Mouse (Mus musculus) heart, embryonic 11.5 days (tissue): Measurements from ENCODE around the gene P2rx6. TPM values are rescaled to one million over a fixed set of nuclear protein-coding genes. Genes with fewer than 3 reads are reported as not detected.

Experiments
- ATAC-seq: fragments of 200-750 bp; cut with Nextera tagmentation; replicated peaks from 2 replicates; pipeline ENCODE4 v1.8.0; 2017; ENCODE audit warnings: moderate library complexity; ENCODE audit not compliant: insufficient number of reproducible peaks, low FRiP score, low TSS enrichment
- H3K27ac ChIP-seq: fragments of 300-500 bp; sonication (generic); 2 replicates; pipeline ENCODE4 v1.5.1; 2014; ENCODE audit warnings: mild to moderate bottlenecking, low read depth, low read length
- H3K27me3 ChIP-seq: fragments of 300-500 bp; sonication (generic); 2 replicates; pipeline ENCODE4 v1.6.1; 2014; ENCODE audit warnings: mild to moderate bottlenecking, low read length, mixed read lengths; ENCODE audit not compliant: control insufficient read depth, insufficient read depth
- H3K36me3 ChIP-seq: fragments of 300-500 bp; sonication (generic); 2 replicates; pipeline ENCODE4 v1.6.1; 2014; ENCODE audit warnings: mild to moderate bottlenecking, low read length, moderate library complexity, mixed read lengths; ENCODE audit not compliant: control insufficient read depth, insufficient read depth
- H3K4me1 ChIP-seq: fragments of 300-500 bp; sonication (generic); 2 replicates; pipeline ENCODE4 v1.6.1; 2014; ENCODE audit warnings: low read length; ENCODE audit not compliant: control insufficient read depth, insufficient read depth
- H3K4me2 ChIP-seq: fragments of 300-500 bp; sonication (generic); 2 replicates; pipeline ENCODE4 v1.6.1; 2014; ENCODE audit warnings: mild to moderate bottlenecking, moderate library complexity
- H3K4me3 ChIP-seq: fragments of 300-500 bp; sonication (generic); 2 replicates; pipeline ENCODE4 v1.5.1; 2014; ENCODE audit warnings: low read depth, low read length
- H3K9ac ChIP-seq: fragments of 300-500 bp; sonication (generic); 2 replicates; pipeline ENCODE4 v1.6.1; 2014; ENCODE audit warnings: mild to moderate bottlenecking, low read depth, low read length, moderate library complexity
- H3K9me3 ChIP-seq: fragments of 300-500 bp; sonication (generic); replicated peaks from 2 replicates; pipeline ENCODE4 v1.6.1; 2016; ENCODE audit warnings: low read length; ENCODE audit not compliant: control insufficient read depth
- WGBS: fragments of 180-500 bp; shearing (Covaris S2); extraction: QIAGEN DNeasy Blood & Tissue Kit; methylation state at CpG from one replicate; pipeline ENCODE4 v1.1.7; 2014; ENCODE audit not compliant: insufficient replicate concordance; 5-methylcytosine and 5-hydroxymethylcytosine counted together
- polyA plus RNA-seq: library from polyadenylated mRNA; unstranded; fragments of >200 nt; fragmentation: Nextera tagmentation; extraction: Ambion mirVana; gene quantifications from 2 replicates; pipeline ENCODE4 v1.2.1, GENCODE M21; 2014

Gene P2rx6
- polyA plus RNA-seq, 1 experiment from 2014 or later = 0.70 TPM

DNA sequence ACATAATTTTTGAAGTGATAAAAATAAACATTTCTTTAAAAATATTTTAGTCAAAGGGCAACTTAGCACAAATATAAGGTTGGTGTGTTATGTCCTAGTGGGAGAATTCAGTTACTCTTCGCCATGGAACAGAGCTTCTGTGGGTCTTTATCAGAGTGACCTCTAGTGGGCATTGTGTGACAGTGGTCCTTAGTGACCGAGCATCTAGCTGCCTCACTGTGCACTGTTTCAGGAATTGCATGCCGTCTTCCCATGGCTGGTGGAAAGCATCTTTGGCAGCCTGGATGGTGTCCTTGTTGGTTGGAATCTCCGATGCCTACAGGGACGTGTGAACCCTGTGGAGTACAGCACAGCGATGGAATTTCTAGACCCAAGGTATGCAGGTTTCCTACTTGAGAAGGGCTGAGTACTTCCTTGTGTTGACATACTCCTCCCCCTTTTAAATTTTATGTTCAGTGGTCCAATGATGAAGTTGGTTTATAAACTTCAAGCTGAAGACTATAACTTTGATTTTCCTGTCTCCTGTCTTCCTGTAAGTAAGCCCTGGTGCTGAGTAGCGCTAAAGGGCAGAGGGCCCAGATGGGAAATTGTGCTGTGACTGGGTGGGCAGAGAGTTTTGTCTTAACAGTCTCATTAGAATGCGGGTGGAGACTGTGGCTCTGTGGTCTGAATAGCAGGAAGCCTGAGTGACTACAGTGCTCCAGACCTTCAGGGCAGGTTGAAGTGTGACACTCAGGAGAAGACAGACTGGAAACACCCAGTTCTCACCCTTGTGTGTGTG lies 64.0 kb downstream of the P2rx6 start:
- no peak for ATAC-seq
- H3K4me3 ChIP-seq = no peak overlapping the region
- H3K9ac ChIP-seq = no peak overlapping the region
- H3K4me1 ChIP-seq = no peaks in the 10 kb centered on the region
- H3K36me3 ChIP-seq = peaks cover 33% of the 10 kb centered on the region
- no peak overlapping the region for H3K4me2 ChIP-seq
- H3K27ac ChIP-seq = no peak overlapping the region
- WGBS = 69% methylated on average over 8 of the region's 8 CpGs
- no peaks in the 10 kb centered on the region for H3K27me3 ChIP-seq
- no peaks in the 10 kb centered on the region for H3K9me3 ChIP-seq

DNA sequence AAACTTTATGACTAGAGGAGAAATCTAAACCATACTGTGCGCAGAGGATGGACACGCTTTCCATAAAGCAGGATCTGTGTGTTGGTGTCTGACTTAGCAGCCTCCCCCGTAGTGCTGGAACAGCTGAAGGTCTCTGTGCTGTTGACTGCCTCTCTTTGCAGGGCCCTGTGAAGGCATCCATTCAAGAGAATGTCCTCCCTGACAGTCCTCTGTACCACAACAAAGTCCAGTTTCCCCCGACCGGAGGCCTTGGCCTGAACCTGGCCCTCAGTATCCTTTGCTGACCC lies 64.5 kb downstream of the P2rx6 start:
- no peak for ATAC-seq
- H3K9ac ChIP-seq = no peak overlapping the region
- H3K27ac ChIP-seq = no peak overlapping the region
- no peaks in the 10 kb centered on the region for H3K4me1 ChIP-seq
- 93% methylated on average over 5 of the region's 5 CpGs for WGBS
- no peaks in the 10 kb centered on the region for H3K27me3 ChIP-seq
- no peaks in the 10 kb centered on the region for H3K9me3 ChIP-seq
- no peak overlapping the region for H3K4me3 ChIP-seq
- no peak overlapping the region for H3K4me2 ChIP-seq
- H3K36me3 ChIP-seq = peaks cover 36% of the 10 kb centered on the region

Other genes with a start within 250 kb of the P2rx6 start
- gene Serpind1, start 230.5 kb upstream of the P2rx6 start, polyA plus RNA-seq = 0.61 and 2.5 TPM in 2 replicates
- 6.0 and 6.5 TPM in 2 replicates for gene Snap29, start 155.9 kb upstream of the P2rx6 start, polyA plus RNA-seq
- gene Pi4ka, start 155.6 kb upstream of the P2rx6 start, polyA plus RNA-seq = 36.8 and 38.3 TPM in 2 replicates
- gene Crkl, start 109.9 kb upstream of the P2rx6 start, polyA plus RNA-seq = 47.8 and 49.6 TPM in 2 replicates
- gene Aifm3, start 72.3 kb upstream of the P2rx6 start, polyA plus RNA-seq = 0.54 and 0.68 TPM in 2 replicates
- 46.6 and 47.4 TPM in 2 replicates for gene Lztr1, start 53.2 kb upstream of the P2rx6 start, polyA plus RNA-seq
- gene Thap7, start 30.7 kb upstream of the P2rx6 start, polyA plus RNA-seq = 31.4 and 34.0 TPM in 2 replicates
- gene Lrrc74b, start 638 bp upstream of the P2rx6 start, polyA plus RNA-seq = not detected in 2 replicates
- 5.4 and 6.2 TPM in 2 replicates for gene Slc7a4, start 21.3 kb downstream of the P2rx6 start, polyA plus RNA-seq
- 34.9 and 37.7 TPM in 2 replicates for gene Smpd4, start 57.5 kb downstream of the P2rx6 start, polyA plus RNA-seq
- 3.7 and 5.3 TPM in 2 replicates for gene Ccdc74a, start 84.6 kb downstream of the P2rx6 start, polyA plus RNA-seq
- gene Med15, start 171.0 kb downstream of the P2rx6 start, polyA plus RNA-seq = 31.6 and 32.9 TPM in 2 replicates
- 43.2 and 44.1 TPM in 2 replicates for gene Klhl22, start 197.7 kb downstream of the P2rx6 start, polyA plus RNA-seq
- gene Scarf2, start 235.4 kb downstream of the P2rx6 start, polyA plus RNA-seq = 7.2 and 9.6 TPM in 2 replicates